Mouse (Mus musculus) neutrophil, adult 5-6 weeks (primary cell): ENCODE data around the gene Trp53bp1. TPM values are rescaled to one million over a fixed set of nuclear protein-coding genes. Genes with fewer than 3 reads are reported as not detected.

ENCODE experiments used
- ATAC-seq: fragments of 151-379, 151-347 bp; 2 replicates; pipeline ENCODE4 v1.8.0; 2017; ENCODE audit warnings: mild to moderate bottlenecking, moderate TSS enrichment; ENCODE audit not compliant: insufficient number of reproducible peaks, poor library complexity, low FRiP score, severe bottlenecking; ENCODE audit errors: extremely low read depth
- total RNA-seq: library from RNA; stranded (forward); fragments of 200-1000 nt; gene quantifications from 2 replicates; pipeline ENCODE4 v1.2.3, GENCODE M21; 2017

Trp53bp1 gene
- total RNA-seq, result 43.3 and 53.2 TPM in 2 replicates

GRCm38 (mm10) chr2:121271236-121271927, at the start of gene Trp53bp1:
TSS of gene Trp53bp1 (minus strand) at chr2:121271407.
- peak; percentile 100 for ATAC-seq

GRCm38 (mm10) chr2:121316278-121316677, 45.1 kb upstream of the Trp53bp1 start:
- ATAC-seq, result no peak

- no peak for ATAC-seq
These were observed 37.8 kb upstream of the Trp53bp1 start for GRCm38 (mm10) chr2:121308997-121309416.

- ATAC-seq, result no peak
These were observed 28.8 kb upstream of the Trp53bp1 start for GRCm38 (mm10) chr2:121300036-121300435.

GRCm38 (mm10) chr2:121299471-121299870, 28.3 kb upstream of the Trp53bp1 start:
- no peak for ATAC-seq

- no peak for ATAC-seq
These were observed 26.9 kb upstream of the Trp53bp1 start for GRCm38 (mm10) chr2:121298131-121298530.

GRCm38 (mm10) chr2:121297701-121298100, 26.5 kb upstream of the Trp53bp1 start:
- no peak for ATAC-seq

GRCm38 (mm10) chr2:121296754-121297231, 25.6 kb upstream of the Trp53bp1 start:
- ATAC-seq, result no peak

- no peak for ATAC-seq
These were observed 24.7 kb upstream of the Trp53bp1 start for GRCm38 (mm10) chr2:121295608-121296571.

- ATAC-seq, result no peak
These were observed 23.8 kb upstream of the Trp53bp1 start for GRCm38 (mm10) chr2:121294753-121295607.

GRCm38 (mm10) chr2:121294182-121294581, 23.0 kb upstream of the Trp53bp1 start:
- no peak for ATAC-seq

GRCm38 (mm10) chr2:121292316-121293013, 21.3 kb upstream of the Trp53bp1 start:
- no peak for ATAC-seq

- no peak for ATAC-seq
These were observed 18.7 kb upstream of the Trp53bp1 start for GRCm38 (mm10) chr2:121289730-121290540.

GRCm38 (mm10) chr2:121288901-121289729, 17.9 kb upstream of the Trp53bp1 start, which contains the start of gene Map1a:
TSS of gene Map1a (plus strand) at chr2:121289600.
- ATAC-seq, result peak; percentile 82

- ATAC-seq, result no peak
These were observed 16.6 kb upstream of the Trp53bp1 start for GRCm38 (mm10) chr2:121287850-121288249.

GRCm38 (mm10) chr2:121271928-121272516, 815 bp upstream of the Trp53bp1 start:
- no peak for ATAC-seq
